Mouse (Mus musculus) small intestine, adult 2 months (tissue): Measurements from ENCODE around the gene Eef1akmt2.

Source experiments
- CTCF ChIP-seq: fragments of 200-500 bp; IDR thresholded peaks from 2 replicates; pipeline ENCODE4 v1.5.1; 2012; ENCODE audit warnings: low read depth, mild to moderate bottlenecking, control low read depth, inconsistent platforms, low read length, moderate library complexity, mixed read lengths; ENCODE audit not compliant: insufficient replicate concordance, insufficient read length; ENCODE audit errors: extremely low read depth
- POLR2A ChIP-seq: fragments of 200-500 bp; IDR thresholded peaks from 2 replicates; pipeline ENCODE4 v1.6.1; 2012; ENCODE audit warnings: low read depth, mild to moderate bottlenecking, control low read depth, inconsistent platforms, low read length, moderate library complexity

DNA sequence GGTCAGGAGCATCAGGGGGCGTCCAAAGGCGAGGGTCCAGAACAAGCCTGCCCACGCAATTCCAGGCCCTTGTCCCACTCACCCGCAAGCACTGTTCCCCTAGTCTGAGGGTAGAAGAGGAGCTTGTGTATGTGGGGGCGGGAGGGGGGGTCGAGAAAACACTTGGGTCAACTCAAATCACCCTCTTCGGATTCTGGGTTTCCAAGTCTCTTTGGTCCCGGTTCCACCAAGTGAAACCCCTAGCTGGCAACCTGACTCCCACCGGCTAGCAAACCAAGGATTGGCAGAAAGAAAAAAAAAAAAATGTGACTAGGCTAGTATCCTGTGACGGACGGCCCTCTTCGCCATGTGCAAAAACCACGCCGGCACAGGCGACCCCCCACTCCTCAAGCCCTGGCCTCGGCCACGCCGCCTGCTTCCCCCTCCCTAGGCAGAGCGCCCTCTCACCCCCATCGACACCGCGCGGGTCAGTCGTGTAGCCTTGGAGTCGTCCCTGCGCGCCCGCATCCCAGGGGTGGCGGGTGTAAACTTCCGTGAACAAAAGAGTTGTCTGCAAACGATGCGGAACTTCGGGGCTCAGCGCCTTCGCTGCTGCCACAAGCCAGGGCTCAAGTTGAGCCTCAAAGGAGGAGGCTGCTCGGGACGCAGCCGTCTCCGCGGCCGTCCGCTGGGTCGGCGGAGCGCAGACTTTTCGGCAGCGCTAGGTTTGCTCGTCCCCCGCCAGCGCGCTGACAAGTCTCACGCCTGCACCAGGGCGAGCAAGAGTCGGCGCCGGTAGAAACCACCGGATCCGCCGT is 39.7 kb downstream of the Eef1akmt2 start:
- TF ChIP-seq CTCF (no peak), POLR2A (no peak)
